Mouse (Mus musculus): ENCODE measurements around the gene Zfp652. TPM values are rescaled to one million over a fixed set of nuclear protein-coding genes. Genes with fewer than 3 reads are reported as not detected.

Zfp652 gene
- polyA plus RNA-seq, 1 experiment from 2014 or later = 11.7 TPM

GRCm38 (mm10) chr11:95809603-95810002 is 97.1 kb downstream of the Zfp652 start:
- Histone ChIP-seq H3K27ac (ENCODE audit: low read length) (no peak overlapping the region), H3K36me3 (ENCODE audit: control insufficient read depth, insufficient read depth, low read length) (no peaks in the 10 kb centered on the region), H3K4me3 (ENCODE audit: low read depth, low read length) (no peak overlapping the region), H3K9me3 (ENCODE audit: control insufficient read depth, low read depth, low read length) (no peaks in the 10 kb centered on the region; the same call in 1 of the 2 replicates), H3K27me3 (ENCODE audit: control insufficient read depth, insufficient read depth, low read length) (no peaks in the 10 kb centered on the region), H3K4me2 (replicated peaks; ENCODE audit: low read depth, low read length) (no peak overlapping the region), H3K9ac (replicated peaks; ENCODE audit: low read depth, low read length) (no peak overlapping the region), H3K4me1 (ENCODE audit: control insufficient read depth, insufficient read depth, low read length) (no peaks in the 10 kb centered on the region)
- ATAC-seq (ENCODE audit: insufficient number of reproducible peaks, insufficient read depth, low FRiP score, low read depth) = no peak
- WGBS = 54% methylated on average over 5 of the region's 5 CpGs

GRCm38 (mm10) chr11:95810828-95811227 is 98.4 kb downstream of the Zfp652 start:
- Histone ChIP-seq H3K4me1 (ENCODE audit: control insufficient read depth, insufficient read depth, low read length) (no peaks in the 10 kb centered on the region), H3K36me3 (ENCODE audit: control insufficient read depth, insufficient read depth, low read length) (no peaks in the 10 kb centered on the region), H3K27ac (ENCODE audit: low read length) (no peak overlapping the region), H3K4me3 (ENCODE audit: low read depth, low read length) (no peak overlapping the region), H3K27me3 (ENCODE audit: control insufficient read depth, insufficient read depth, low read length) (no peaks in the 10 kb centered on the region), H3K9me3 (ENCODE audit: control insufficient read depth, low read depth, low read length) (no peaks in the 10 kb centered on the region; the same call in 1 of the 2 replicates), H3K9ac (replicated peaks; ENCODE audit: low read depth, low read length) (no peak overlapping the region), H3K4me2 (replicated peaks; ENCODE audit: low read depth, low read length) (no peak overlapping the region)
- WGBS = 54% methylated on average over 7 of the region's 7 CpGs
- ATAC-seq (ENCODE audit: insufficient number of reproducible peaks, insufficient read depth, low FRiP score, low read depth) = no peak

GRCm38 (mm10) chr11:95811741-95812140 is 99.3 kb downstream of the Zfp652 start:
- Histone ChIP-seq H3K4me2 (replicated peaks; ENCODE audit: low read depth, low read length) (no peak overlapping the region), H3K27ac (ENCODE audit: low read length) (no peak overlapping the region), H3K9me3 (ENCODE audit: control insufficient read depth, low read depth, low read length) (no peaks in the 10 kb centered on the region; the same call in 1 of the 2 replicates), H3K9ac (replicated peaks; ENCODE audit: low read depth, low read length) (no peak overlapping the region), H3K27me3 (ENCODE audit: control insufficient read depth, insufficient read depth, low read length) (no peaks in the 10 kb centered on the region), H3K36me3 (ENCODE audit: control insufficient read depth, insufficient read depth, low read length) (no peaks in the 10 kb centered on the region), H3K4me1 (ENCODE audit: control insufficient read depth, insufficient read depth, low read length) (no peaks in the 10 kb centered on the region), H3K4me3 (ENCODE audit: low read depth, low read length) (no peak overlapping the region)
- 85% methylated on average over 6 of the region's 6 CpGs for WGBS
- no peak for ATAC-seq (ENCODE audit: insufficient number of reproducible peaks, insufficient read depth, low FRiP score, low read depth)

DNA sequence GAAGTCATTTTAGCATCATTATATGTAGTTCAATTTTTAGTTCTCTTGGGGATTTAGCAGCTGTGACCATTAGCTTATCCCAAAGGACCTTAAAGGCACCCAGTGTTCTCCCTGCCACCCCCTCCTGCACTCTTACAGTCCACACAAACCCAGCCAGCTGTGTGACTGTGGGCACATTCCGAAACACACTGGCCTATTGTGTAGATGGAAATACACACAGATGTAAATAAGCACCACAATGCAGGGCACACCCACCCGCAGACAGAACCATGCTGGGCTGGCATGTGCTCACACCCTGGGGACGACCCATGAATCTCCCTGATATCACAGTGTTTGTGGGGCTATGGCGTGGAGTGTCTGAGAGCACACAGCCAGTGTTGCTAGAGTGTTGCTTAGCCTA is 99.8 kb downstream of the Zfp652 start:
- Histone ChIP-seq H3K27me3 (ENCODE audit: control insufficient read depth, insufficient read depth, low read length) (no peaks in the 10 kb centered on the region), H3K27ac (ENCODE audit: low read length) (no peak overlapping the region), H3K9ac (replicated peaks; ENCODE audit: low read depth, low read length) (no peak overlapping the region), H3K4me3 (ENCODE audit: low read depth, low read length) (no peak overlapping the region), H3K36me3 (ENCODE audit: control insufficient read depth, insufficient read depth, low read length) (no peaks in the 10 kb centered on the region), H3K4me1 (ENCODE audit: control insufficient read depth, insufficient read depth, low read length) (no peaks in the 10 kb centered on the region), H3K4me2 (replicated peaks; ENCODE audit: low read depth, low read length) (no peak overlapping the region), H3K9me3 (ENCODE audit: control insufficient read depth, low read depth, low read length) (no peaks in the 10 kb centered on the region; the same call in 1 of the 2 replicates)
- no peak for ATAC-seq (ENCODE audit: insufficient number of reproducible peaks, insufficient read depth, low FRiP score, low read depth)
- 73% methylated on average over 4 of the region's 4 CpGs for WGBS

GRCm38 (mm10) chr11:95814101-95814500 is 101.6 kb downstream of the Zfp652 start:
- Histone ChIP-seq H3K4me1 (ENCODE audit: control insufficient read depth, insufficient read depth, low read length) (no peaks in the 10 kb centered on the region), H3K36me3 (ENCODE audit: control insufficient read depth, insufficient read depth, low read length) (no peaks in the 10 kb centered on the region), H3K9me3 (ENCODE audit: control insufficient read depth, low read depth, low read length) (no peaks in the 10 kb centered on the region), H3K27me3 (ENCODE audit: control insufficient read depth, insufficient read depth, low read length) (no peaks in the 10 kb centered on the region), H3K27ac (ENCODE audit: low read length) (no peak overlapping the region), H3K4me2 (replicated peaks; ENCODE audit: low read depth, low read length) (no peak overlapping the region), H3K4me3 (ENCODE audit: low read depth, low read length) (no peak overlapping the region), H3K9ac (replicated peaks; ENCODE audit: low read depth, low read length) (no peak overlapping the region)
- WGBS = 89% methylated on average over 2 of the region's 2 CpGs
- ATAC-seq (ENCODE audit: insufficient number of reproducible peaks, insufficient read depth, low FRiP score, low read depth) = no peak

- H3K4me2 ChIP-seq (replicated peaks; ENCODE audit: low read depth, low read length) = no peak overlapping the region
- 73% methylated on average over 5 of the region's 5 CpGs for WGBS
- H3K4me1 ChIP-seq (ENCODE audit: control insufficient read depth, insufficient read depth, low read length) = no peaks in the 10 kb centered on the region
- ATAC-seq (ENCODE audit: insufficient number of reproducible peaks, insufficient read depth, low FRiP score, low read depth) = no peak
- no peaks in the 10 kb centered on the region for H3K27me3 ChIP-seq (ENCODE audit: control insufficient read depth, insufficient read depth, low read length)
- H3K9ac ChIP-seq (replicated peaks; ENCODE audit: low read depth, low read length) = no peak overlapping the region
- no peak overlapping the region for H3K27ac ChIP-seq (ENCODE audit: low read length)
- no peak overlapping the region for H3K4me3 ChIP-seq (ENCODE audit: low read depth, low read length)
- no peaks in the 10 kb centered on the region for H3K36me3 ChIP-seq (ENCODE audit: control insufficient read depth, insufficient read depth, low read length)
- no peaks in the 10 kb centered on the region for H3K9me3 ChIP-seq (ENCODE audit: control insufficient read depth, low read depth, low read length)
Measured at GRCm38 (mm10) chr11:95814857-95815256, 102.4 kb downstream of the Zfp652 start.

DNA sequence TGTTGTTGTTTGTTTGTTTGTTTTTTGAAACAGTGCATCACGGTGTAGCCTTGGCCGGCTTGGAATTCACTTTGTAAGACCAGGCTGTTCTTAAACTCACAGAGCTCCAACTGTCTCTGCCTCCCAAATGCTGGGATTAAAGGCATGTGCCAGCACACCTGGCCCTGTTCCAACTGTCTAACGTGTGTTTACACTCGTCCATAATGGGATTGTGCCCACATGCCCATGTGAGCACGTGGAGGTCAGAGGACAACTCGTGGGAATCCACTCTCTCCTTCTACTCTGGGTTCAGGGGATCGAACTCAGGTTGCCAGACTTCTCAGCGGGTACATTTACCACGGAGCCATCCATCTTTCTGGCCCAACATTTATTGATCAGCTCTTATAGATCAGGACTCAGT is 102.9 kb downstream of the Zfp652 start:
- Histone ChIP-seq H3K36me3 (ENCODE audit: control insufficient read depth, insufficient read depth, low read length) (no peaks in the 10 kb centered on the region), H3K4me3 (ENCODE audit: low read depth, low read length) (no peak overlapping the region), H3K9me3 (ENCODE audit: control insufficient read depth, low read depth, low read length) (no peaks in the 10 kb centered on the region), H3K4me1 (ENCODE audit: control insufficient read depth, insufficient read depth, low read length) (no peaks in the 10 kb centered on the region), H3K4me2 (replicated peaks; ENCODE audit: low read depth, low read length) (no peak overlapping the region), H3K9ac (replicated peaks; ENCODE audit: low read depth, low read length) (no peak overlapping the region), H3K27me3 (ENCODE audit: control insufficient read depth, insufficient read depth, low read length) (no peaks in the 10 kb centered on the region), H3K27ac (ENCODE audit: low read length) (no peak overlapping the region)
- no peak for ATAC-seq (ENCODE audit: insufficient number of reproducible peaks, insufficient read depth, low FRiP score, low read depth)
- 71% methylated on average over 9 of the region's 9 CpGs for WGBS

GRCm38 (mm10) chr11:95819138-95819537 is 106.7 kb downstream of the Zfp652 start:
- H3K4me1 ChIP-seq (ENCODE audit: control insufficient read depth, insufficient read depth, low read length) = 0 out of 2 replicates have a peak, but pooled peaks cover 4% of the 10 kb centered on the region
- ATAC-seq (ENCODE audit: insufficient number of reproducible peaks, insufficient read depth, low FRiP score, low read depth) = no peak
- H3K36me3 ChIP-seq (ENCODE audit: control insufficient read depth, insufficient read depth, low read length) = no peaks in the 10 kb centered on the region
- 70% methylated on average over 8 of the region's 8 CpGs for WGBS
- no peaks in the 10 kb centered on the region for H3K9me3 ChIP-seq (ENCODE audit: control insufficient read depth, low read depth, low read length)
- H3K9ac ChIP-seq (replicated peaks; ENCODE audit: low read depth, low read length) = no peak overlapping the region
- H3K4me2 ChIP-seq (replicated peaks; ENCODE audit: low read depth, low read length) = no peak overlapping the region
- H3K4me3 ChIP-seq (ENCODE audit: low read depth, low read length) = no peak overlapping the region
- no peaks in the 10 kb centered on the region for H3K27me3 ChIP-seq (ENCODE audit: control insufficient read depth, insufficient read depth, low read length)
- H3K27ac ChIP-seq (ENCODE audit: low read length) = no peak overlapping the region

- H3K27ac ChIP-seq (ENCODE audit: low read length) = no peak overlapping the region
Measured at GRCm38 (mm10) chr11:95821511-95821910, 109.0 kb downstream of the Zfp652 start.

More at GRCm38 (mm10) chr11:95821511-95821910, 109.0 kb downstream of the Zfp652 start:
- WGBS = 90% methylated on average over 3 of the region's 3 CpGs
- Histone ChIP-seq H3K9ac (replicated peaks; ENCODE audit: low read depth, low read length) (no peak overlapping the region), H3K4me3 (ENCODE audit: low read depth, low read length) (no peak overlapping the region), H3K9me3 (ENCODE audit: control insufficient read depth, low read depth, low read length) (no peaks in the 10 kb centered on the region), H3K4me1 (ENCODE audit: control insufficient read depth, insufficient read depth, low read length) (peaks cover 10% of the 10 kb centered on the region; the same call in 1 of the 2 replicates), H3K4me2 (replicated peaks; ENCODE audit: low read depth, low read length) (no peak overlapping the region), H3K36me3 (ENCODE audit: control insufficient read depth, insufficient read depth, low read length) (no peaks in the 10 kb centered on the region), H3K27me3 (ENCODE audit: control insufficient read depth, insufficient read depth, low read length) (peaks cover 9% of the 10 kb centered on the region; the same call in 1 of the 2 replicates)
- no peak for ATAC-seq (ENCODE audit: insufficient number of reproducible peaks, insufficient read depth, low FRiP score, low read depth)
